Mouse (Mus musculus): ENCODE data around the gene Acsm1. TPM values are rescaled to one million over a fixed set of nuclear protein-coding genes. Genes with fewer than 3 reads are reported as not detected.
"Not testable (repeated sequence)": the region's sequence is repeated elsewhere in the genome, so short reads cannot be mapped to it uniquely, and the experiment has no call there.

The Acsm1 gene
- under 1 TPM in 1 of 2 experiments, not detected in 1; 0.23 TPM for total RNA-seq (2021)
- long read RNA-seq, experiment 1 = 0 reads
- long read RNA-seq, experiment 2 = 0 reads

- no peak for DNase-seq (ENCODE audit: low spot score in 2 of 2)
These were observed at the start of gene Acsm1 for GRCm38 (mm10) chr7:119606664-119607076. Gene Acsm1 (plus strand): TSS chr7:119607026.

DNA sequence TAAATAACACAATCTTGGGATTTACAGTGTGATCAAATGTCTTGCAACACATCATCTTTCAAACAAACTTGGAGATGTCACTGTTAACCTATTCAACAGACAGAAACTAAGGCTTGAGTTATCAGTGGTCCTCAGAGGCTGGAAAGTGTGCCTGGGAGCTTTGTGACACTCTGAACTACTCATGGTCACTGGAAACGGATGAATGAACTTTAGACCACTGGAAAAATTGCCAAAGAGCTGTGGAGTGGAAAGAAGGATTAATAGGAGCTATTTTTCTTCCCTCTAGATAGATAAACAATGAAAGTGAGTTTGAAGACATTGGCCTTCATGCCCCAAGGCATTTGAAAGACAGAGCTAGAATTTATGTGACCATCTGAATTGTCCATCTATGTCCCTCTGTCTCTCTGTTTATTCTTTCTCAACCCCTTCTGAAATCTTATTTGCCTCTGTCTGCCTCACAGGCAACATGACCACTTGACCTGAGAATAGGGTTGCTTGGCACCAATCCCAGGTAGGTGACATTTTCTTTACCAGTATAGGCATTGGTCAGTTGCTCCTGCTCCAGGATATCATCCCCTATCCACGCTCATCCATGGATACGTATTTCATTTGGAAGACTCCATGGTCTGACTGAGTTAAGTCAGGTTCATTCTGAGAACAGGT is 46.9 kb upstream of the Acsm1 start:
- no peak for DNase-seq (ENCODE audit: low spot score in 2 of 2)

DNA sequence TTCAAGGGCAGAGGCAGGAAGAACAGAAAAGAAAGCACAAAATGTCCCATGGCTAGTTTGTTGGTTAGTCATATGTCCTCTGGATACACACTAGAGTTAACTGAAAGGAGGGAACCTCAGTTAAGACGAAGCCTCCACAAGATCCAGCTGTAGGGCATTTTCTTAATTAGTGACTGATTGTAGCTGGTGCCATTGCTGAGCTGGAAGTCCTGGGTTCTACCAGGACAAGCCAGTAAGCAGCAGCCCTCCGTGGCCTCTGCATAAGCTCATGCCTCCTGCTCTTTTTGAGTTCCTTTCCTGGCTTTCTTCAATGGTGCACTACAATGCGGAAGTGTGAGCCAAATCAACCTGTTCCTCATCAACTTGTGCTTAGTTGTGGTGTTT is 46.4 kb upstream of the Acsm1 start:
- DNase-seq (ENCODE audit: low spot score in 2 of 2) = no peak

- no peak for DNase-seq (ENCODE audit: low spot score in 2 of 2)
These were observed 45.4 kb upstream of the Acsm1 start for GRCm38 (mm10) chr7:119561441-119561840.

DNA sequence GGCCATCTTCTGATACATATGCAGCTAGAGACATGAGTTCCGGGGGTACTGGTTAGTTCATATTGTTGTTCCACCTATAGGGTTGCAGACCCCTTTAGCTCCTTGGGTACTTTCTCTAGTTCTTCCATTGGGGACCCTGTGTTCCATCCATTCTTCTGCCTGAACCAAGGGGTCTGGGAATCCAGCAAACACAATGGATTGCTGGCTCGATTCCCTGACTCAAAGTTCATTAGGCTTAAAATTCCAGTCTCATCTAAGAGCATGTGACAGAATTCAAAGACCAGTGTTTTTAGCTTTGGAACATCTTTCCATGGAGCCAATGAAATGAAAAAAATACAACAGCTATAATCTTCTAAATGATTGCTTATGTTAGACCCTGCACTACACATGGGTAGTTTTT is 44.4 kb upstream of the Acsm1 start:
- not testable (repeated sequence) for DNase-seq (ENCODE audit: low spot score in 2 of 2)

GRCm38 (mm10) chr7:119594530-119595107 is 12.2 kb upstream of the Acsm1 start:
- no peak for DNase-seq (ENCODE audit: low spot score in 2 of 2)

DNA sequence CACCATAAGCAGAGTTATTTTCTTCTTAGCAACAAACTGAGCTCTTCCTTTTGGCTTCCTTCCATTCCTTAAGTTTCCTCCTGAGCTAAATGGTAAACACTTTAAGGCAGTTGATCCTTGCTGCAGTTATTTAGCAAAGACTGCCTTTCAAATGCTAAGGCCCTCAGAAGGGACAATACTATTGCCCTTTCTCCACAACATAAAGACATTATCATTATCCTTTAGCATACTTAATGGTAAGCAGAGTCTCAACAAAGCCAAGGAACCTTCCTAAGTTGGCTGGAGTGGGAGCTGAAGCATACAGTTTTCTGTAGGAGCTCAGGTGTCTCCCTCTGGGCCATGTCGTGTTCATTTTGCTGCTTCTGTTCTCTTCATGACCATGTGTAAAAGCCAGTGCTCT is 11.5 kb upstream of the Acsm1 start:
- no peak for DNase-seq (ENCODE audit: low spot score in 2 of 2)

GRCm38 (mm10) chr7:119596536-119596935 is 10.3 kb upstream of the Acsm1 start:
- DNase-seq (ENCODE audit: low spot score in 2 of 2) = no peak

DNA sequence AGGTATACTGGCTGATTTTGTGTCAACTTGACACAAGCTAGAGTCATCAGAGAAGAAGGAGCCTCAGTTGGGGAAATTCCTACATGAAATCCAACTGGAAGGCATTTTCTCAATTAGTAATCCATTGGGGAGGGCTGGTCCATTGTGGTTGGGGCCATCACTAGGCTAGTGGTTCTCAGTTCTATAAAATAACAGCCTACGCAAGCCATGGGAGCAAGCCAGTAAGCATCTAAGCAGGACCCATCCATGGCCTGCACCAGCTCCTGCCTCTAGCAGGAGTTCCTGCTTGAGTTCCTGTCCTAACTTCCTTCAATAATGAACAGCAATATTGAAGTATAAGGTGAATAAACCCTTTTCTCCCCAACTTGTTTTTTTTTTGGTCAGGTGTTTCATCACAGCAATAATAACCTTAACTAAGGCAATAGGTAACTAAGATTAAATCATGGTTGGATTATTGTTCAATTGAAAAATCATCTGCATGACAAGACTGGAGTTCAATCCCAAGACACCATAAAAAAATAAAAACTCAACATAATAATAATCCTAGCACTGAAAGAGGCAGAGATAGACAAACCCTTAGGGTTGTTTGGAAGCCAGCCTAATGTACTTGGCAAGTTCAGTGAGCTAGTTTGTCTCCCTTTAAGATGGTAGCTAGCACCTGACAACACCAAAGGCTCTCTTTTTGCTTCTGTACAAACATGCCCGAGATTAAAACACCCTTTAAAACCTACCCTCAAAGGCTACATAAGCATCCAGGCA is 5.5 kb upstream of the Acsm1 start:
- DNase-seq (ENCODE audit: low spot score in 2 of 2) = no peak

- no peak for DNase-seq (ENCODE audit: low spot score in 2 of 2)
These were observed 4.9 kb upstream of the Acsm1 start for GRCm38 (mm10) chr7:119601954-119602317.

- no peak for DNase-seq (ENCODE audit: low spot score in 2 of 2)
These were observed 1.8 kb upstream of the Acsm1 start for GRCm38 (mm10) chr7:119604903-119605483.

DNA sequence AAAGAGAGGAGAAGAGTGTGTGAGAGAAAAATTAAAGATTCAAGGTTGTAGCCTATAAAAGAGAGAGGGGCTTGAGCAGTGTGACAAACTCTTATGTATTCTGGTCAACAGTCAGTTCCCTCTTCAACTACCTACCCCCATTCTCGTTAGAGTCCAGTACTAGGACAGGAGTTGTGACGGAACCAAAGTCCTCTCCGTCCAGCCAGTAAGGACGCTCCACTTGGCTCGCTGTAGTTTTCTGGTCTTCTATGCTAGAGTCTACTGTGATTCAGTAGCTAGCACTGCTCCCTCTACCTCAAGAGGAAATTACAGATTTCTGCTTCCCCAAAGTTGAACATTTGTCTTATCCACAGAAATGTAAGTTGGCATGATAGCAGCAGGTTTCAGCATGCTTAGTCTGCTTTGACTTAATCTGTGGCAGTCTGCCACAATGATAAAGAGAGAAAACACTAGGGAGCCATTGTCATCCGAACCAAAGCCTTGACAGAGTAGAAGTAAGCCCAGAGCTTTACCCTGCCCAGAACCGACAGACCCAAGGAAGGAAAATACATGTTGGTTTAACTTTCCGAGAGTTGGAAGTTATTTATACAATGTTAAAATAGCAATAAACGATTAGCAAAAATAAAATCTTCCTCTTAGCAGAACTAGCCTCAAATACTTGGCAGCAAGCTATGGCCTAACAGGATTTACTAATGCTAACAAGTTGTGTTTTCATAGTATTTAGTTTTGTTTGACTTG is 731 bp upstream of the Acsm1 start:
- DNase-seq (ENCODE audit: low spot score in 2 of 2) = no peak

DNA sequence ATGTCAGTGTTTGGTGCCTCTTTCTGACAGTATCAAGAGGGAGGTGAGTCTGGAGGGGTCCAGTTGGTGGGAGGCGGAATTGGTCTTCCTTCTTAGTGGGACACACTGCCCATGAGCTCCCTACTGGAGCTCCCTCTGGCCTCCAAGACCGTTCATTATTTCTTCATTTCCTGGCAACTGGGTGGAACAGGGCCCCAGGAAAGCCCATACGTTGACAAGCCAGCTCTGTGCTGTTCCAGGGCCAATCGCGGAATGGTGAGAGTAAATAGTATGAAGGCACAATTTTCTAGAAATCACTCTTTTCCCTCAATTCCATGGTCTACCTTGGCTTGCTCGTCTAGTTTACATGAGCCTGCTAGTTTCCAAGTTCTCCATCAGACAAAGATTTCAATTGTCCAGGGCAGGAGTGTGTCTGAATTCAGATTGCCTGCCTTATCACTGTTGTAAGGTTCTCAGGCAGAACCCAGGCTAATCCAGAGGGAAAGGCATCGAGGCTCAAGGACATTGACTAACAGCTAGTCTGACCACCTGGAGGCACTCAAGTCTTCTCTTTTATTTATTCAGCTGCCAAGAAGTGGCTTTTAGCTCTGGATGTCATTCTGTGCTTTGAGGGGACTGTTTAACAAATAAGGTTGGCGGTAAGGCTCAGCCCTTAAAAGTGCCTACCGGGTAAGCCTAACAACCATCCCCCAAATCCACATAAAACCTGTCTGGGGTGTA is 1.1 kb downstream of the Acsm1 start:
- no peak for DNase-seq (ENCODE audit: low spot score in 2 of 2)

DNA sequence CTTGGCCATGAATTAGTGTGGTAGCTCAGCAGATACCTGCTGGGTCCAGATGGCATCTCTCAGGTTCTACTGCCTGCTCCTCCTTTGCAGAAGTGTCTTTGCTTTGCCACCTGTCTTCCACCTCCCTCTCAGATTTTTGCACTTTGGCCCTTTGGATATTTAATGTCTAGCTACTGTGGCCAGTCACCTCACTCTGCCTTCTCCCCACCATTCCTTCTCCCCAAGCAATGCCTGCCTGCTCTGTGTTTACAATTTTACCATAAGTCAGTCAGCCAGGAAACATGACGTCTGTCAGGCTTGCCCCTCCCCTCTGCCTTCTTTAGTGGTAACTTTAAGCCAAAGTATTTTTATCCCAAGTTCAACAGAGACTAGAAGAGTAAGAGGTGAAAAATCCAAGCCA is 9.7 kb downstream of the Acsm1 start:
- no peak for DNase-seq (ENCODE audit: low spot score in 2 of 2)

DNA sequence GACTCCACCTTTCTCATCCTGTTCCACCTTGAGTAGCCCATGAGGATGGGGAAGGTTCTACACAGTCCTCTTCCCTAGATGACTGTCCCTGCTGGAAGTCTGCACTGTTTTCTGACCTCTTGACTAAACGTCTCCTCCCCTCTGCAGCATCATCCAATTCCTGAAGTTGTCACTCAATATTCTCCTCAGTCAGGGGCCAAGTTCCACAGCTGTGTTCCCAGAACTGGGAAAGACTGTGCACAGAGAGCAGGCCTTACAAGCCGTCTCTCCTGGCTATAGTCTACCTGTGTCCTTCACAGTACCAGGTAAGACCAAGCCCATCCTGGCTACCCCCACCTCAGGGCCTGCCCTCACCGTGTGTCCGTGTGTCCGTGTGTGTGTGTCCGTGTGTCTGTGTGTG is 10.8 kb downstream of the Acsm1 start:
- no peak for DNase-seq (ENCODE audit: low spot score in 2 of 2)

DNA sequence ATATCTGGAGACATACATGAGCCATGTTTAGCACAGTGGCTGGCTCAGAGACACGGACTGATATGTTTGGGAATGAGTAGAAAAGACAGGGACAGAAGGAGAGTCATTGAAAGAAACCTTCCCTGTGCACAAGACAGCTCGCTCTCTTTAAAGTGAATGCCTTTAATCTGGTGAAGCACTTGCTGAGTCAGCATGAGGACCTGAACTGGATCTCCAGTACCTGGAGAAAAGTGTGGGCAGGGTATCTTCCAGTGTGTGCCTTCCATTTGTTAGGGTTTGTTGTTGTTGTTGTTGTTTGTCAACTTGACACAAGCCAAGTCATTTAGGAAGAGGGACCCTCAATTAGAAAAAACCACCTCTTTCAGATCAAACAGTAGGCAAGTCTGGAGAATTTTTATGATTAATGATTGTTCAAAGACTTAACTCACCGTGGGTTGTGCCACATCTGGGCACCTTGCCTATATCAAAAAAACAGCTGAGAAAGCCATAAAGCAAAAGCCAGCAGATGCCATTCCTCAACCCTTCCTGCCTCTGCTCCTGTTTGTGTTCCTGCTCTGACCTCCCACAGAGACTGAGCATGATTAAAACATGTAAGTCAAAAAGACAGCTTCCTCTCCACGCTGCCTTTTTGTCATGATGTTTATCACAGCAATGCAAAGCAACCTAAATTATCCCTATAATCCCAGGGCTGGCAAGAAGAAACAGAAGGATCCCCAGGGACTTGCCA is 11.5 kb downstream of the Acsm1 start:
- no peak for DNase-seq (ENCODE audit: low spot score in 2 of 2)

- no peak for DNase-seq (ENCODE audit: low spot score in 2 of 2)
These were observed 13.3 kb downstream of the Acsm1 start for GRCm38 (mm10) chr7:119620157-119620556.

DNA sequence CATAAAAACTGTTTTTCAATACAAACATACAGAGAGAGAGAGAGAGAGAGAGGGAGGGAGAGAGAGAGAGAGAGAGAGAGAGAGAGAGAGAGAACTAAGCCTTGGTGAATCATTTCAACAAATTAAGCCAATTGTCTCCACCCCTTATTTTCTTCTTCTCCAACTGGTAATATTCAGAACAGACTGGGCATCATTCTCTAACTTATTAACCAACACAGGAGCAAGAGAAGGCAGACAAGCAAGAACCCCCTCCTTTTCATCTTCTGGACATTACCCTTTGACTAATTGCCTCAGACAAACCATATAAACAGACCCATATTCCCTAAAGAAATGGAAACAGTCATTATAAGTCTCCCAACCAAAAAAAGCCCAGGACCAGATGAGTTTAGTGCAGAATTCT is 31.9 kb downstream of the Acsm1 start:
- DNase-seq (ENCODE audit: low spot score in 2 of 2) = no peak

DNA sequence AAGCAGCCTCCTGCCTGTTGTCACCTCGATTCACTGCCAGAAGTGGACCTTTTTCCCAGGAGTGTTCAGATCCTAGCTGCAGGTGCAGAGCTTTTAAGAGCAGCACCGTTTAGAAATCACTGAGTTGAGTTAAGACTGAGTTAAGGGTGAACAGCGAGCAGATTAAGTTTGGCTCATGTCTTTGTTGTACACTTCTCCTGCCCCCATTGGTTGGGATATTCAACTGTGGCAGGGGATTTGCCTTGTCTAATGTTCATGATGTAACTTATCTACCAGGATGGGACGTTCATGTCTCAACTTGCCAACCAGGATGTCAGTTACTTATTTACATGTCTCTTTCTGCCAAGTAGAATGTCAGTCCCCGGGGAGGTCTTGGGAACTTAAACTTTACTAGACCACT is 35.5 kb downstream of the Acsm1 start:
- no peak for DNase-seq (ENCODE audit: low spot score in 2 of 2)

DNA sequence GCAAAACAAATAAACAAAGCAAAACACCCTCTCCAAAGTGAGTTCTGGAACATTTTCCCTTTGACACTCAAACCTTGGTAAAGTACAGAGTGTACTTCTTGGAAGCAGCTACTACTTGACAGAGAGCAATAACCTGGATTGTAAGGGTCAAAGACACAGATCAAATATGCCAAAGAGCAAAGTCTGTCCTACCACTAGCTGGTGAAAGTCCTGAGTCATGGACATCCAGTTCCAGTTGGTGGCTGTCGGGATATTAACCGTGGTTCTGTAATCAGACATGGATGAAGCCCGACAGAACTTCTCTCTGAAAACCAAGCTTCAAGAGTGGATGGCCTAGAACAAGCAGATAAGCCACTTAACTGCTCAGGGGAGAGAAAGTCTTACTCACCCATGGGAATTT is 61.1 kb downstream of the Acsm1 start:
- DNase-seq (ENCODE audit: low spot score in 2 of 2) = no peak

All from adrenal gland, adult 18-20 months (tissue).